Comparison of ENCODE assay signal across 8 mouse cellular contexts in genomic region chr1:169531702-169532535, GRCm38 (mm10). TPM values are rescaled to one million over a fixed set of nuclear protein-coding genes. Genes with fewer than 3 reads are reported as not detected.
DNase-seq lines count a peak whose midpoint lies in the region; ATAC-seq and TF ChIP-seq lines count a peak whose summit lies in the region.

No protein-coding gene starts in this region.

- H3K27me3 ChIP-seq in CH12.LX (replicated peaks), result no peaks in the 10 kb centered on the region
- H3K27me3 ChIP-seq in embryonic facial prominence, embryonic 12.5 days, result no peaks in the 10 kb centered on the region
- H3K27me3 ChIP-seq in limb, embryonic 13.5 days, result no peaks in the 10 kb centered on the region
- no peaks in the 10 kb centered on the region for H3K27me3 ChIP-seq in midbrain, embryonic 15.5 days (replicated peaks)

- TF ChIP-seq EP300 in CH12.LX (IDR thresholded peaks at IDR 0.05; ENCODE audit: low read length), result no peak

- WGBS in embryonic facial prominence, embryonic 12.5 days, result 12% methylated on average over 11 of the region's 11 CpGs
- 11% methylated on average over 11 of the region's 11 CpGs for WGBS in limb, embryonic 13.5 days
- 11% methylated on average over 11 of the region's 11 CpGs for WGBS in midbrain, embryonic 15.5 days

- peak; percentile 53 for DNase-seq in CH12.LX (ENCODE audit: extremely low read depth)
- DNase-seq in adrenal gland, postnatal 36 days, result peak; percentile 67 to 71
- DNase-seq in heart, adult 9 months (ENCODE audit: low spot score in 2 of 2), result peak; percentile 12 to 65
- DNase-seq in kidney, adult 9 months, result peak; percentile 85
- DNase-seq in telencephalon, adult 2 months (ENCODE audit: low read depth, low spot score), result peak; percentile 55

- peaks cover 6 to 18% of the 10 kb centered on the region in 2 experiments for H3K36me3 ChIP-seq in CH12.LX (replicated peaks in 1 of 2; ENCODE audit: control insufficient read depth in 1 of 2, insufficient read depth in 1 of 2, low read length in 1 of 2)
- peaks cover 8% of the 10 kb centered on the region; the same call in 1 of the 2 replicates for H3K36me3 ChIP-seq in embryonic facial prominence, embryonic 12.5 days
- H3K36me3 ChIP-seq in limb, embryonic 13.5 days, result peaks cover 7% of the 10 kb centered on the region
- H3K36me3 ChIP-seq in midbrain, embryonic 15.5 days (replicated peaks), result no peaks in the 10 kb centered on the region

- peak; percentile 86 for TF ChIP-seq RAD21 in CH12.LX (IDR thresholded peaks at IDR 0.05; ENCODE audit: low read depth, low read length)

- TF ChIP-seq POLR2A in CH12.LX (IDR thresholded peaks at IDR 0.05; ENCODE audit: low read depth, low read length), result no peak

- H3K9ac ChIP-seq in CH12.LX (ENCODE audit: insufficient read depth, low read depth), result peak overlapping the region; percentile 73
- peak overlapping the region; percentile 70; the same call in 1 of the 2 replicates for H3K9ac ChIP-seq in embryonic facial prominence, embryonic 12.5 days
- peak overlapping the region; percentile 65 for H3K9ac ChIP-seq in limb, embryonic 13.5 days
- H3K9ac ChIP-seq in midbrain, embryonic 15.5 days, result peak overlapping the region; percentile 37

- dilution Hi-C loops in CH12.LX (cut with MboI; ENCODE audit: extremely low pct_ligation_motif_present, extremely low pct_unique_long_range_greater_than_20kb, low sequenced_read_pairs), result no loop called here

- no peaks in the 10 kb centered on the region for H3K9me3 ChIP-seq in CH12.LX (replicated peaks; ENCODE audit: low read length)
- no peaks in the 10 kb centered on the region for H3K9me3 ChIP-seq in embryonic facial prominence, embryonic 12.5 days
- no peaks in the 10 kb centered on the region for H3K9me3 ChIP-seq in limb, embryonic 13.5 days
- H3K9me3 ChIP-seq in midbrain, embryonic 15.5 days, result no peaks in the 10 kb centered on the region

- peaks cover 34% of the 10 kb centered on the region for H3K79me2 ChIP-seq in CH12.LX (replicated peaks; ENCODE audit: control insufficient read depth, extremely low read depth, insufficient read depth, poor library complexity, severe bottlenecking)

- peak; percentile 65 for ATAC-seq in embryonic facial prominence, embryonic 12.5 days (ENCODE audit: insufficient number of reproducible peaks, insufficient read depth, low FRiP score, low TSS enrichment)
- ATAC-seq in limb, embryonic 13.5 days (ENCODE audit: low FRiP score, low read depth), result peak; percentile 17; the same call in 1 of the 2 replicates
- peak; percentile 53 for ATAC-seq in midbrain, embryonic 15.5 days (replicated peaks)

- H3K4me1 ChIP-seq in CH12.LX (ENCODE audit: control insufficient read depth in 1 of 2, insufficient read depth in 2 of 2), result peaks cover 0 to 9% of the 10 kb centered on the region in 2 experiments; a peak in 2 of 4 replicates
- H3K4me1 ChIP-seq in embryonic facial prominence, embryonic 12.5 days, result peaks cover 12% of the 10 kb centered on the region; the same call in 1 of the 2 replicates
- H3K4me1 ChIP-seq in limb, embryonic 13.5 days, result peaks cover 16% of the 10 kb centered on the region
- H3K4me1 ChIP-seq in midbrain, embryonic 15.5 days, result peaks cover 10% of the 10 kb centered on the region

- TF ChIP-seq CTCF in CH12.LX (conservative IDR thresholded peaks at IDR 0.05 in 1 of 2, IDR thresholded peaks at IDR 0.05 in 1 of 2; ENCODE audit: low read depth in 2 of 2, low read length in 2 of 2), result peak in 1 of 2 experiments; percentile 81; a peak in 2 of 4 replicates

- in situ Hi-C loops in CH12.LX (cut with MboI; ENCODE audit: low pct_ligation_motif_present, low pct_unique_long_range_greater_than_20kb, low sequenced_read_pairs), result loop anchor here (10.0 to 25.0 kb wide), 3 partner anchors 130 to 630 kb away; partner anchors contain the start of genes Ccdc190, Rgs5 and Uap1

- peak overlapping the region; percentile 62 to 82 (median 68) for H3K4me3 ChIP-seq in CH12.LX (replicated peaks in 1 of 3; ENCODE audit: low read depth in 2 of 3, low read length in 2 of 3, poor library complexity in 1 of 3)
- H3K4me3 ChIP-seq in embryonic facial prominence, embryonic 12.5 days, result peak overlapping the region; percentile 61
- H3K4me3 ChIP-seq in limb, embryonic 13.5 days, result peak overlapping the region; percentile 67
- peak overlapping the region; percentile 54 for H3K4me3 ChIP-seq in midbrain, embryonic 15.5 days

- H3K4me2 ChIP-seq in CH12.LX (ENCODE audit: insufficient read depth, low read depth, poor library complexity, severe bottlenecking), result peak overlapping the region; percentile 89
- H3K4me2 ChIP-seq in embryonic facial prominence, embryonic 12.5 days (replicated peaks), result peak overlapping the region; percentile 66
- peak overlapping the region; percentile 73 for H3K4me2 ChIP-seq in limb, embryonic 13.5 days (replicated peaks)
- H3K4me2 ChIP-seq in midbrain, embryonic 15.5 days, result peak overlapping the region; percentile 82

- H3K27ac ChIP-seq in CH12.LX (ENCODE audit: insufficient read depth, low read depth), result peak overlapping the region; percentile 53; the same call in 1 of the 2 replicates
- peak overlapping the region; percentile 73 for H3K27ac ChIP-seq in embryonic facial prominence, embryonic 12.5 days
- H3K27ac ChIP-seq in limb, embryonic 13.5 days, result peak overlapping the region; percentile 48; the same call in 1 of the 2 replicates
- H3K27ac ChIP-seq in midbrain, embryonic 15.5 days, result peak overlapping the region; percentile 85

TF ChIP-seq in CH12.LX, 34 proteins besides CTCF, POLR2A, EP300 and RAD21:
- TF ChIP-seq CHD1 (IDR thresholded peaks at IDR 0.05; ENCODE audit: low read depth, low read length) (0 out of 2 replicates have a peak, but pooled peaks have one; percentile 49), MAX (IDR thresholded peaks at IDR 0.05; ENCODE audit: low read length) (no peak), NELFE (IDR thresholded peaks at IDR 0.05; ENCODE audit: low read depth, low read length) (no peak), UBTF (IDR thresholded peaks at IDR 0.05; ENCODE audit: low read depth, low read length) (no peak), BHLHE40 (IDR thresholded peaks at IDR 0.05; ENCODE audit: low read depth, low read length) (no peak), SMC3 (IDR thresholded peaks at IDR 0.05; ENCODE audit: low read depth, low read length) (peak; percentile 59), GABPA (IDR thresholded peaks at IDR 0.05; ENCODE audit: insufficient replicate concordance, low read depth, low read length) (no peak), MAZ (IDR thresholded peaks at IDR 0.05; ENCODE audit: low read depth, low read length) (no peak), JUND (conservative IDR thresholded peaks at IDR 0.05; ENCODE audit: low read depth, low read length) (no peak; the same call in 1 of the 2 replicates), HCFC1 (IDR thresholded peaks at IDR 0.05; ENCODE audit: low read depth, low read length) (no peak), ZNF384 (IDR thresholded peaks at IDR 0.05; ENCODE audit: low read depth, low read length) (no peak), ZMIZ1 (IDR thresholded peaks at IDR 0.05; ENCODE audit: low read depth, low read length) (no peak), IRF4 (IDR thresholded peaks at IDR 0.05; ENCODE audit: low read depth, low read length) (no peak), MAFK (IDR thresholded peaks at IDR 0.05; ENCODE audit: insufficient replicate concordance, low read length) (no peak), TBP (conservative IDR thresholded peaks at IDR 0.05; ENCODE audit: low read depth, low read length) (no peak), ZC3H11A (IDR thresholded peaks at IDR 0.05; ENCODE audit: low read depth, low read length) (peak; percentile 21; the same call in 1 of the 2 replicates)

RNA-seq across cellular contexts. Expression of gene Nuf2, which starts 0.7 kb away (rescaled TPM):
- 53.5 and 61.3 TPM in 2 replicates for total RNA-seq in CH12.LX (2012; rRNA removed)
- 119 and 138 TPM in 2 replicates for total RNA-seq in CH12.LX (2014; rRNA removed)
- 104 and 106 TPM in 2 replicates for polyA plus RNA-seq in CH12.LX (2012; ENCODE audit: insufficient read length, low read depth)
- total RNA-seq in adrenal gland, postnatal 36 days (2021), result 1 to 10 TPM; 3.2 to 4.1 TPM
- 57.3 and 61.4 TPM in 2 replicates for polyA plus RNA-seq in embryonic facial prominence, embryonic 12.5 days (2016; fragmentation: Nextera tagmentation; extraction: Ambion mirVana)
- 56.1 and 56.2 TPM in 2 replicates for polyA plus RNA-seq in limb, embryonic 13.5 days (2015; fragmentation: Nextera tagmentation; extraction: Ambion mirVana)
- polyA plus RNA-seq in midbrain, embryonic 15.5 days (2015; fragmentation: Nextera tagmentation; extraction: Ambion mirVana), result 9.8 and 10.6 TPM in 2 replicates

Comparison
In these comparisons a context has a peak if more than half of its experiments do, and no peak if none do; other contexts are left out.
1. Peak in every context shown above with its lines: DNase-seq, ATAC-seq, H3K4me3 ChIP-seq and H3K27ac ChIP-seq.